Comparison of ENCODE assay signal across 9 mouse cellular contexts in genomic region chr2:126363050-126363744, GRCm38 (mm10).
DNase-seq lines count a peak whose midpoint lies in the region; ATAC-seq and TF ChIP-seq lines count a peak whose summit lies in the region.
"Had no signal": no experiment of that assay in that cellular context is flagged by ENCODE, and none has a peak within 500 bp of the region (broad histone marks: within the 10 kb centered on the region; RNA-seq: fewer than 3 reads in every experiment).

No protein-coding gene starts in this region.

- H3K9ac ChIP-seq in heart, adult 2 months (ENCODE audit: low read depth, low read length) = no peak overlapping the region
- no peak overlapping the region for H3K9ac ChIP-seq in liver, embryonic 13.5 days
- no peak overlapping the region for H3K9ac ChIP-seq in neural tube, embryonic 11.5 days (ENCODE audit: low read length)
- no peak overlapping the region for H3K9ac ChIP-seq in stomach, postnatal 0 days (ENCODE audit: low read length)
- H3K9ac ChIP-seq: embryonic facial prominence, embryonic 12.5 days had no signal

- H3K4me2 ChIP-seq in liver, embryonic 13.5 days = no peak overlapping the region
- no peak overlapping the region for H3K4me2 ChIP-seq in neural tube, embryonic 11.5 days (ENCODE audit: low read depth)
- no peak overlapping the region for H3K4me2 ChIP-seq in stomach, postnatal 0 days (replicated peaks; ENCODE audit: low read depth)
- H3K4me2 ChIP-seq: embryonic facial prominence, embryonic 12.5 days had no signal

- no peak overlapping the region for H3K27ac ChIP-seq in embryonic facial prominence, embryonic 10.5 days (replicated peaks)
- peak overlapping the region; percentile 1 for H3K27ac ChIP-seq in heart, adult 2 months
- H3K27ac ChIP-seq in liver, embryonic 13.5 days = 0 out of 2 replicates have a peak overlapping the region, but pooled peaks have one; percentile 8
- no peak overlapping the region for H3K27ac ChIP-seq in neural tube, embryonic 11.5 days (ENCODE audit: low read depth, low read length)
- H3K27ac ChIP-seq in stomach, postnatal 0 days (replicated peaks) = peak overlapping the region; percentile 56; the same call in 1 of the 2 replicates
- H3K27ac ChIP-seq: embryonic facial prominence, embryonic 12.5 days had no signal

- peak; percentile 72; the same call in 1 of the 2 replicates for TF ChIP-seq EP300 in heart, adult 2 months (IDR thresholded peaks at IDR 0.05; ENCODE audit: insufficient read depth, low read depth, low read length)
- no peak for TF ChIP-seq EP300 in stomach, postnatal 0 days (optimal IDR thresholded peaks at IDR 0.05)

- H3K4me1 ChIP-seq in embryonic facial prominence, embryonic 10.5 days = peaks cover 14% of the 10 kb centered on the region
- peaks cover 6% of the 10 kb centered on the region for H3K4me1 ChIP-seq in heart, adult 2 months (ENCODE audit: control insufficient read depth, insufficient read depth, low read length)
- H3K4me1 ChIP-seq in liver, embryonic 13.5 days (replicated peaks) = peaks cover 24% of the 10 kb centered on the region
- H3K4me1 ChIP-seq in neural tube, embryonic 11.5 days (ENCODE audit: control insufficient read depth, insufficient read depth, low read length) = no peaks in the 10 kb centered on the region
- no peaks in the 10 kb centered on the region for H3K4me1 ChIP-seq in stomach, postnatal 0 days (replicated peaks; ENCODE audit: control insufficient read depth, insufficient read depth)

- no peaks in the 10 kb centered on the region for H3K79me2 ChIP-seq in heart, adult 2 months (replicated peaks; ENCODE audit: control insufficient read depth, insufficient read depth, low read length)

- no peaks in the 10 kb centered on the region for H3K9me3 ChIP-seq in embryonic facial prominence, embryonic 10.5 days
- H3K9me3 ChIP-seq in liver, embryonic 13.5 days (replicated peaks) = no peaks in the 10 kb centered on the region
- no peaks in the 10 kb centered on the region for H3K9me3 ChIP-seq in neural tube, embryonic 11.5 days (ENCODE audit: control insufficient read depth, low read length)
- H3K9me3 ChIP-seq in stomach, postnatal 0 days (ENCODE audit: control insufficient read depth, low read length) = no peaks in the 10 kb centered on the region
- H3K9me3 ChIP-seq: embryonic facial prominence, embryonic 12.5 days had no signal

- H3K4me3 ChIP-seq in embryonic facial prominence, embryonic 10.5 days = no peak overlapping the region
- no peak overlapping the region for H3K4me3 ChIP-seq in heart, adult 2 months
- no peak overlapping the region for H3K4me3 ChIP-seq in liver, embryonic 13.5 days (replicated peaks)
- no peak overlapping the region for H3K4me3 ChIP-seq in neural tube, embryonic 11.5 days (ENCODE audit: low read depth, low read length)
- H3K4me3 ChIP-seq in stomach, postnatal 0 days (ENCODE audit: low read depth, low read length) = no peak overlapping the region
- H3K4me3 ChIP-seq: embryonic facial prominence, embryonic 12.5 days had no signal

- no peaks in the 10 kb centered on the region for H3K36me3 ChIP-seq in embryonic facial prominence, embryonic 10.5 days (replicated peaks)
- no peaks in the 10 kb centered on the region for H3K36me3 ChIP-seq in heart, adult 2 months (ENCODE audit: control insufficient read depth, insufficient read depth, low read length)
- no peaks in the 10 kb centered on the region for H3K36me3 ChIP-seq in liver, embryonic 13.5 days
- no peaks in the 10 kb centered on the region for H3K36me3 ChIP-seq in neural tube, embryonic 11.5 days (ENCODE audit: control insufficient read depth, insufficient read depth, low read length)
- H3K36me3 ChIP-seq in stomach, postnatal 0 days (ENCODE audit: control insufficient read depth, insufficient read depth, low read length) = no peaks in the 10 kb centered on the region
- H3K36me3 ChIP-seq: embryonic facial prominence, embryonic 12.5 days had no signal

- peak; percentile 94 for TF ChIP-seq CTCF in heart, adult 2 months (IDR thresholded peaks at IDR 0.05)
- TF ChIP-seq CTCF in stomach, postnatal 0 days (IDR thresholded peaks at IDR 0.05; ENCODE audit: low read depth) = peak; percentile 98

- peak; percentile 83 for DNase-seq in 416B (ENCODE audit: low read depth)
- peak; percentile 93 for DNase-seq in adrenal gland, postnatal 14 days
- DNase-seq in embryonic facial prominence, embryonic 10.5 days (ENCODE audit: low spot score) = peak; percentile 81
- peak; percentile 79 to 85 for DNase-seq in heart, adult 2 months
- peak; percentile 78 for DNase-seq in kidney, postnatal 14 days
- peak; percentile 48 for DNase-seq in liver, embryonic 13.5 days
- peak; percentile 79 for DNase-seq in neural tube, embryonic 11.5 days (ENCODE audit: low spot score)
- DNase-seq in stomach, postnatal 0 days (ENCODE audit: low spot score) = peak; percentile 81

- no peak for TF ChIP-seq POLR2A in heart, adult 2 months (IDR thresholded peaks at IDR 0.05; ENCODE audit: insufficient read depth, low read depth, low read length)

- peak; percentile 32 for ATAC-seq in liver, embryonic 13.5 days (ENCODE audit: low read depth)
- ATAC-seq in neural tube, embryonic 11.5 days (ENCODE audit: insufficient read depth, low FRiP score, low TSS enrichment) = peak; percentile 38; the same call in 1 of the 2 replicates
- ATAC-seq in stomach, postnatal 0 days (ENCODE audit: low FRiP score, low TSS enrichment) = peak; percentile 56; the same call in 1 of the 2 replicates

- intact Hi-C loops in heart, adult 2 months (cut with DNase I) = loop anchor here (2.0 to 10.0 kb wide), 5 partner anchors 116 to 598 kb away; no protein-coding TSS in a partner anchor

- WGBS in embryonic facial prominence, embryonic 10.5 days = 53% methylated on average over 7 of the region's 7 CpGs
- 33% methylated on average over 7 of the region's 7 CpGs for WGBS in heart, adult 2 months
- 24% methylated on average over 7 of the region's 7 CpGs for WGBS in liver, embryonic 13.5 days (ENCODE audit: insufficient replicate concordance)
- WGBS in neural tube, embryonic 11.5 days = 55% methylated on average over 7 of the region's 7 CpGs
- WGBS in stomach, postnatal 0 days = 36% methylated on average over 7 of the region's 7 CpGs

- H3K27me3 ChIP-seq in embryonic facial prominence, embryonic 10.5 days (replicated peaks; ENCODE audit: low read depth, poor library complexity, severe bottlenecking) = no peaks in the 10 kb centered on the region
- H3K27me3 ChIP-seq in heart, adult 2 months (ENCODE audit: control insufficient read depth, insufficient read depth, low read length) = no peaks in the 10 kb centered on the region
- H3K27me3 ChIP-seq in liver, embryonic 13.5 days = no peaks in the 10 kb centered on the region
- H3K27me3 ChIP-seq in neural tube, embryonic 11.5 days (ENCODE audit: control insufficient read depth, insufficient read depth, low read length) = no peaks in the 10 kb centered on the region
- no peaks in the 10 kb centered on the region for H3K27me3 ChIP-seq in stomach, postnatal 0 days (ENCODE audit: control insufficient read depth, insufficient read depth, low read length)
- H3K27me3 ChIP-seq: embryonic facial prominence, embryonic 12.5 days had no signal

Comparison
In these comparisons a context has a peak if more than half of its experiments do, and no peak if none do; other contexts are left out.
1. H3K27ac ChIP-seq: peak in heart, adult 2 months (single experiment), liver, embryonic 13.5 days (single experiment) and stomach, postnatal 0 days (single experiment); none in embryonic facial prominence, embryonic 10.5 days (single experiment) and neural tube, embryonic 11.5 days (single experiment).
2. Peak in every context shown above with its lines, with median percentiles within 50 percentile points of each other: DNase-seq and ATAC-seq.